Mouse (Mus musculus) megakaryocyte progenitor cell, adult 5-6 weeks (primary cell): Measurements from ENCODE around the gene Ak5. TPM values are rescaled to one million over a fixed set of nuclear protein-coding genes. Genes with fewer than 3 reads are reported as not detected.
A peak's percentile ranks its signal among the peaks of the same experiment; 100 is the strongest.

Experiments
- ATAC-seq: replicated peaks from 2 replicates; pipeline ENCODE4 v1.8.0; 2016; ENCODE audit warnings: mild to moderate bottlenecking, moderate TSS enrichment, inconsistent platforms; ENCODE audit not compliant: poor library complexity
- total RNA-seq, 2 experiments: library from RNA; stranded (forward) in 1 of 2; stranded (reverse) in 1 of 2; fragments of 157-497, 149-512 nt in 1 of 2; fragments of 200-1000 nt in 1 of 2; gene quantifications; 2 replicates each; pipeline versions ENCODE4 v1.2.3 to v1.2.4; 2015 to 2017

The Ak5 gene
- total RNA-seq, 2 experiments from 2014 or later, result 0.05 TPM; not detected in 1

DNA sequence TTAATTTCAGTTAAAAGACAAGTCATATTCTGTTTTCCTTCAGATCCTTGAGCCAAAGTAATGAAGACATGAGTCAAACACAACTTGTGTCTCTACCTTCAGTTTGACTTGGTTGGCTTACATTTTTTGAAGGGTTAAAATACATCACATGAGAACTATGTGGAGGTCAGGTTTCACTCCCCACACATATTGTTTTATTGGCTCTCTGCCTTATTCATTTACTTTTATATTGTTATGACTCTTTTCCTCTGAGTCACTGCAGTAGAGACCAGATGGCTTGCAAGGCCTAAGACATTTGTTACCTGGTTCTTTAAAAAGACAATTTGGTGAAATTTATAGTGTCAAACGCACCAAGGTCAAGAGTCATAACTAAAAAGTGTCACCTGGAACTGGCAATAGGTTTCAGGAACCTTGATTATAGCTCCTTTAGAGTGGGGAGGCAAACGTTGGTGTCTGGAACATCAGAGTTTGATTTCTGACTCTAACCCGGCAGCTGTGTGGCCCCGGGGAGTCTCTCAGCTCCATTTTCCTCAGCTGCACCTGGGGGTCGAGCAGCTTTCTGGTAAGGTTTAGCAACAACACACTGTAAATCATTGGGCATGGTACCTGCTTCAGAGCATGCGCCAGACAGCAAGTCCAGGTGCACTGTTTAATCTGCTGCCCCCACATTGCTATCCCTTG lies 145.4 kb downstream of the Ak5 start:
- no peak for ATAC-seq

- no peak for ATAC-seq
These were observed 147.1 kb downstream of the Ak5 start for GRCm38 (mm10) chr3:152521054-152521453.

DNA sequence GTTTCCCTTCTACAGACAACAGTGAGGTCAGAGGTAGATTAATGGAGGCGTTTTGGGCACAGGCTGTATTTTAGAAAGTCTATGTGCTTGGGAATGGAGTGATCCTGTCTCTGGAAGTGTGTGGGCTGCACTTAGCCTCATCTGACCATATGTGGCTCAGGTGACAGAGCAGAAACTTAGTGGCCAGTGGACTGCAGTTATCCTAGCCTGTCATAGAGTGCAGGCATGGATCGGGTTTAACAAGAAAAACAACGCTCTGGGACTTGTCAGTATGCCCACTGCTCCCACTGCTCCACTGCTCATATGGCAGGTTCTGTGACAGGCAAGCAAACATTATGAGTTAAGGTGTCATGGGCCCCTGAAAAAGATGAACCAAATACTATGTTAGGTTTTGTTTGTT lies 148.1 kb downstream of the Ak5 start:
- no peak for ATAC-seq

- no peak for ATAC-seq
These were observed 148.6 kb downstream of the Ak5 start for GRCm38 (mm10) chr3:152519556-152519955.

DNA sequence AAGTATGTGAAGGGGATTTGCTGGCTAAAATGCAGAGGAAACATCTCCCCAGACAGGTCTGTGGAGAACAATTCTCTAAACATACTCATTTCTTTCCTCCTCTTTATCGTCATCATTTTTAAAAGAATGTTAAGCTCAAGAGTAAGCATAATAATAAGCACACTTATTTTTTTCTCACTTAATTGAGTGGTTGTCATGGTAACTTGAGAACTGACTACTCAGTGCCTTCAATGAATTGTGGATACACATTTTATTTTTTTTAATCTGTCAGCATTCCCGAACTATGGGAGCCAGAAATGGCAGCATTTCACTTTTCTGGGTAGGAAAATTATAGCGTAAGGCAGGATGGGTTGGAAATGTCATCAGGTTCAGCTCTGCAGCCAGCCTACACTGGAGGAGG lies 151.6 kb downstream of the Ak5 start:
- no peak for ATAC-seq

DNA sequence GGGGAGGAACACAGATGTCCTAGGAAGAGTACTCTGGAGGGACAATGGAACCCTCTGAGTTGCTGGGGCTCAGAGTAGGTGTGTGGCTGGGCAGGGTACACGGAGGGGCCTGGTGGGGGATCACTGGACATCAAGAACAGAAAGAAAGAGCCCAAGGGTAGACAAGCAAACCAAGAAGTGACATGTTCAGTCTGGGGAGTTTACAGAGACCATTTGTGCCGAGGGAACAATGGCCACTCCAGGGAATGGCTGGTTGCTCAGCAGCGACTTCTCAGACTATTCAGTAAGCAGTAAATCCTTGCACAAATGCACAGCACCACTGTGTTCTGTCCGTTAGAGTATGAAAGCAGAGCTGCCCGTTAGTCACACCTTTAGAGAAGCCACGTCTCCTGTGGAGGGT lies 152.2 kb downstream of the Ak5 start:
- ATAC-seq, result no peak

GRCm38 (mm10) chr3:152512517-152512916 lies 155.6 kb downstream of the Ak5 start:
- peak; percentile 63 for ATAC-seq

GRCm38 (mm10) chr3:152509268-152509667 lies 158.9 kb downstream of the Ak5 start:
- peak; percentile 47 for ATAC-seq

- ATAC-seq, result no peak
These were observed 159.7 kb downstream of the Ak5 start for GRCm38 (mm10) chr3:152508419-152508993.

DNA sequence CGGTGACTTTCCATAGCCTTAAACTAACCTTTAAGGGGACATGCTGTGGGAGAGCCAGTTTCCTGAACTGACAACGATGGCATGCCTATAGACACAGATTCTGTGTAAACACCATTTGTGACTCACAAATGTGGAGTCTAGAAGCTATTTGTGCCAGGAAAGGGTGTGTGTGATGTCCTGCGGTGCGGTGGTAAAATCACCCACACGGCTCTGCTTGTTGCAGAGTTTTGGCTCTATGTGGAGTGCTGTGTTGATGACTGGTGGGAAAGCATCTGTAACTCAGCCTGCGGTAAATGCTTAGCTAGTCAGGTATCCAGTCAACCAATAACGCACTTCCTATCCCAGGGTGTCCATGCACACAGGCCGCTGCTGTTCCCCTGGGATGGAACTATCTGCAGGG lies 160.3 kb downstream of the Ak5 start:
- ATAC-seq, result no peak

DNA sequence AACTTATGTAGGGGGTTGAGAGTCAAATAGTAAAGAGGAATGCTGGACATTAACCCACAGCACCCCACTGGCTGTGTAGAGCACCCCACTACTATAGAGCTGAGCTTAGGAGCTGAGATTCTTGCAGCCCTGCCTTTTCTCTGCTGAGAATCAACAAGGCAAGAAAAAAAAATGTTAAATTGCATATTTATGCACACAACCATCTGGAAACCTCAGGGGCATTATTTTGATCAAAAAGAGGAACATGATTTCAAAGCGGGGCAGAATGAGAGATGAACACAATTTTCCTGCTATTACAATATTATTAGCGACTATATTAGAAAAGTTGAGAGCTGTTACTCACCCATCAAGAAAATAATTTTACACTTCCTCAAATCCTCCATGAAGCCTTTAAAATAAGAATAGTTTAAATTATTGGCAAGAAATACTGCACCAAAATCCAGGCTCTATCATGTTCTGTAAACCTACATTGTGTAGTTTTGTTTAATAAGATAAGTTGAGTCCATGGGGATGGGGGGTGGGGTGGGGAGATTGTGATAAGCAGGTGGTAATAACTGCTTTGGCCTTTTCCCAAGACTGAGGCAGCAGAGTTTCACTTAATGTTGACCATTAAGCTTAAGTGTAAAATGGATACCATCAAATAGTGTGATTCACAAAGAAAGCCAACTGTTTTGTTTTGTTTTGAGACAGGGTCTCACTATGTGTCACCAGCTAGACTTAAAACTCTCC lies 169.0 kb downstream of the Ak5 start:
- peak; percentile 53 for ATAC-seq

- ATAC-seq, result no peak
These were observed 170.3 kb downstream of the Ak5 start for GRCm38 (mm10) chr3:152497842-152498241.

DNA sequence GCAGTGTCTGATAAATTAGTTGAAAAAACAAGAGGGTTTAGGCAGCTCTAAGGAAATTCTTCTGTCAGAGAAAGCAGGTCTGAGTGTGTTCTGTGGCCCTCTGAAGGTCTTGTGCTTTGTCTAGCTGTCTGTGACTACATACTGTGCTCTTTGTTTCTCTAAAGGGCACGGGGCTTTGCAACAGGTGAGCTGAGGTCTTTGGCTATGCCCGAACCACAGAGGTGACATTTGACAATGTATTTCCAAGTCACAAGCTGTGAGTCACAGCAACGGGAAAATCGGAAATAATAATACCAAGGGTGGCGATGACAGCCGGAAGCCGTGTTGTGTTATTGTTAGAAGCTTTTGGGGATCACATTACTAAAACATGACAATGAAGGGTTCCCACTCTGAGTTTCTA lies 171.1 kb downstream of the Ak5 start:
- ATAC-seq, result no peak

- ATAC-seq, result no peak
These were observed 172.7 kb downstream of the Ak5 start for GRCm38 (mm10) chr3:152495415-152495898.

GRCm38 (mm10) chr3:152494667-152495360 lies 173.3 kb downstream of the Ak5 start:
- ATAC-seq, result no peak

GRCm38 (mm10) chr3:152493813-152494212 lies 174.3 kb downstream of the Ak5 start:
- no peak for ATAC-seq

- no peak for ATAC-seq
These were observed 175.9 kb downstream of the Ak5 start for GRCm38 (mm10) chr3:152492241-152492640.

DNA sequence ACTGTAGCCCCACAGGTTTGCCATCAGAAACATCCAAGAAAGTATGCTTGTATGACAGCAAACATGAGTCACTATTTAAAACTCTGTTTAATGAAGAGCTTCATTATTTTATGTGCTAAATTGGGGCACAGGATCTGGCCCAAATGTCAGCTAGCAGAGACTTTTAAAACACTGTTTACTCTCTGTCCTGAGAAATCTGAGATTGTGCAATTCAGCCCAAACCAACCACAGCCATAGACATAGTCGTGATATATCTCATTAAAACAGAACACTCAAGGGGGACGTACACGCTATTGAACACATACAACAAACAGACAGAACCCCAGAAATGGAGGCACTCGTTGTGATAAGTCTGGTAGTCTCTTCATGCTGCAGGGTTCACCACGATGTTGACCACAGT lies 177.7 kb downstream of the Ak5 start:
- ATAC-seq, result no peak

GRCm38 (mm10) chr3:152488964-152489363 lies 179.2 kb downstream of the Ak5 start:
- no peak for ATAC-seq

- ATAC-seq, result no peak
These were observed 184.0 kb downstream of the Ak5 start for GRCm38 (mm10) chr3:152484206-152484605.

GRCm38 (mm10) chr3:152483800-152484199 lies 184.4 kb downstream of the Ak5 start:
- ATAC-seq, result no peak
